Comparison of ENCODE assay signal across 8 mouse cellular contexts in genomic region chr1:74787846-74788245, GRCm38 (mm10). TPM values are rescaled to one million over a fixed set of nuclear protein-coding genes. Genes with fewer than 3 reads are reported as not detected.
DNase-seq lines count a peak whose midpoint lies in the region; ATAC-seq and TF ChIP-seq lines count a peak whose summit lies in the region.

No protein-coding gene starts in this region.

- 7% methylated on average over 7 of the region's 7 CpGs for WGBS in kidney, embryonic 15.5 days
- 6% methylated on average over 7 of the region's 7 CpGs for WGBS in hindbrain, embryonic 14.5 days
- WGBS in midbrain, embryonic 14.5 days: 5% methylated on average over 7 of the region's 7 CpGs
- WGBS in spleen, adult 2 months: 10% methylated on average over 7 of the region's 7 CpGs

- no peak overlapping the region for H3K27ac ChIP-seq in kidney, embryonic 15.5 days
- no peak overlapping the region for H3K27ac ChIP-seq in hindbrain, embryonic 14.5 days
- H3K27ac ChIP-seq in midbrain, embryonic 14.5 days (replicated peaks; ENCODE audit: low read depth, low read length): no peak overlapping the region
- H3K27ac ChIP-seq in spleen, adult 2 months (ENCODE audit: insufficient read depth, low read length): no peak overlapping the region

- no peak overlapping the region for H3K9ac ChIP-seq in kidney, embryonic 15.5 days
- no peak overlapping the region for H3K9ac ChIP-seq in hindbrain, embryonic 14.5 days
- no peak overlapping the region for H3K9ac ChIP-seq in midbrain, embryonic 14.5 days (replicated peaks; ENCODE audit: low read length)

- H3K36me3 ChIP-seq in kidney, embryonic 15.5 days: no peaks in the 10 kb centered on the region
- no peaks in the 10 kb centered on the region for H3K36me3 ChIP-seq in hindbrain, embryonic 14.5 days (replicated peaks; ENCODE audit: control insufficient read depth, insufficient read depth)
- H3K36me3 ChIP-seq in midbrain, embryonic 14.5 days (ENCODE audit: control insufficient read depth, insufficient read depth, low read length): no peaks in the 10 kb centered on the region
- no peaks in the 10 kb centered on the region for H3K36me3 ChIP-seq in spleen, adult 2 months (ENCODE audit: control insufficient read depth, insufficient read depth, low read length)

- TF ChIP-seq POLR2A in spleen, adult 2 months (IDR thresholded peaks at IDR 0.05; ENCODE audit: low read depth, low read length): no peak

- peak; percentile 48; the same call in 1 of the 2 replicates for TF ChIP-seq CTCF in spleen, adult 2 months (IDR thresholded peaks at IDR 0.05; ENCODE audit: extremely low read depth, insufficient read depth, insufficient read length, insufficient replicate concordance)

- ATAC-seq in kidney, embryonic 15.5 days (replicated peaks; ENCODE audit: low FRiP score): no peak; the same call in 1 of the 2 replicates
- ATAC-seq in hindbrain, embryonic 14.5 days (ENCODE audit: low FRiP score): peak; percentile 37
- no peak for ATAC-seq in midbrain, embryonic 14.5 days (ENCODE audit: low FRiP score, low TSS enrichment)

- no peaks in the 10 kb centered on the region for H3K9me3 ChIP-seq in kidney, embryonic 15.5 days (replicated peaks)
- H3K9me3 ChIP-seq in hindbrain, embryonic 14.5 days (ENCODE audit: control insufficient read depth, low read length): no peaks in the 10 kb centered on the region
- no peaks in the 10 kb centered on the region for H3K9me3 ChIP-seq in midbrain, embryonic 14.5 days (ENCODE audit: control insufficient read depth, low read length)

- peaks cover 98% of the 10 kb centered on the region for H3K27me3 ChIP-seq in kidney, embryonic 15.5 days
- H3K27me3 ChIP-seq in hindbrain, embryonic 14.5 days (ENCODE audit: control insufficient read depth, insufficient read depth, low read length): peaks cover 95% of the 10 kb centered on the region
- H3K27me3 ChIP-seq in midbrain, embryonic 14.5 days (ENCODE audit: control insufficient read depth, insufficient read depth, low read length): peaks cover 83% of the 10 kb centered on the region
- peaks cover 12% of the 10 kb centered on the region for H3K27me3 ChIP-seq in spleen, adult 2 months (ENCODE audit: control insufficient read depth, insufficient read depth, low read length)

- no peak overlapping the region for H3K4me2 ChIP-seq in kidney, embryonic 15.5 days
- H3K4me2 ChIP-seq in hindbrain, embryonic 14.5 days (replicated peaks): no peak overlapping the region
- H3K4me2 ChIP-seq in midbrain, embryonic 14.5 days (ENCODE audit: low read length): no peak overlapping the region

- H3K4me1 ChIP-seq in kidney, embryonic 15.5 days: peaks cover 35% of the 10 kb centered on the region
- peaks cover 18% of the 10 kb centered on the region for H3K4me1 ChIP-seq in hindbrain, embryonic 14.5 days (replicated peaks; ENCODE audit: control insufficient read depth, insufficient read depth, low read length)
- H3K4me1 ChIP-seq in midbrain, embryonic 14.5 days (ENCODE audit: control insufficient read depth, insufficient read depth, low read length): peaks cover 21% of the 10 kb centered on the region
- peaks cover 20% of the 10 kb centered on the region for H3K4me1 ChIP-seq in spleen, adult 2 months (ENCODE audit: control insufficient read depth, insufficient read depth, insufficient read length)

- H3K4me3 ChIP-seq in kidney, embryonic 15.5 days (replicated peaks): no peak overlapping the region
- no peak overlapping the region for H3K4me3 ChIP-seq in hindbrain, embryonic 14.5 days (replicated peaks; ENCODE audit: low read length)
- H3K4me3 ChIP-seq in midbrain, embryonic 14.5 days (replicated peaks; ENCODE audit: low read depth, low read length): no peak overlapping the region
- H3K4me3 ChIP-seq in spleen, adult 2 months (ENCODE audit: extremely low read depth, insufficient read depth, insufficient read length): no peak overlapping the region

- peak; percentile 78 for DNase-seq in kidney, adult 18-20 months
- peak; percentile 85 for DNase-seq in brain, adult 2 months (ENCODE audit: low read depth, low spot score)
- DNase-seq in fibroblast of lung, adult 2 months (ENCODE audit: low read depth): peak; percentile 42
- peak; percentile 89 for DNase-seq in hindbrain, embryonic 14.5 days (ENCODE audit: low spot score)
- peak; percentile 72 to 78 for DNase-seq in layer of hippocampus, postnatal 36 days
- DNase-seq in midbrain, embryonic 14.5 days: peak; percentile 93
- DNase-seq in spleen, adult 2 months (ENCODE audit: low read depth in 1 of 2, low spot score in 2 of 2): peak; percentile 41 to 77

RNA-seq across cellular contexts. Expression of gene Wnt10a, which starts 3.5 kb away (rescaled TPM):
- 0.43 and 0.89 TPM in 2 replicates for polyA plus RNA-seq in kidney, embryonic 15.5 days (2015; fragmentation: Nextera tagmentation; extraction: Ambion mirVana)
- polyA plus RNA-seq in hindbrain, embryonic 14.5 days (2014; fragmentation: Nextera tagmentation; extraction: Ambion mirVana): 0.13 and 0.21 TPM in 2 replicates
- total RNA-seq in layer of hippocampus, postnatal 36 days (2021): 1 to 10 TPM; 1.8 to 2.6 TPM
- 0.11 and 0.36 TPM in 2 replicates for polyA plus RNA-seq in midbrain, embryonic 14.5 days (2014; fragmentation: Nextera tagmentation; extraction: Ambion mirVana)
- polyA plus RNA-seq in spleen, adult 2 months (2012; rRNA removed): 3.1 and 3.2 TPM in 2 replicates

RNA-seq across cellular contexts. Expression of gene Wnt6, which starts 16.2 kb away (rescaled TPM):
- 2.0 and 2.3 TPM in 2 replicates for polyA plus RNA-seq in kidney, embryonic 15.5 days (2015; fragmentation: Nextera tagmentation; extraction: Ambion mirVana)
- polyA plus RNA-seq in hindbrain, embryonic 14.5 days (2014; fragmentation: Nextera tagmentation; extraction: Ambion mirVana): 4.4 TPM in 2 replicates
- total RNA-seq in layer of hippocampus, postnatal 36 days (2021): under 1 TPM; 0.30 to 0.81 TPM
- polyA plus RNA-seq in midbrain, embryonic 14.5 days (2014; fragmentation: Nextera tagmentation; extraction: Ambion mirVana): 2.7 TPM in 1 of 2 replicates, not detected in the other
- 1.9 and 2.0 TPM in 2 replicates for polyA plus RNA-seq in spleen, adult 2 months (2012; rRNA removed)

RNA-seq across cellular contexts. Expression of gene Prkag3, which starts 38.8 kb away (rescaled TPM):
- 0.44 and 0.73 TPM in 2 replicates for polyA plus RNA-seq in kidney, embryonic 15.5 days (2015; fragmentation: Nextera tagmentation; extraction: Ambion mirVana)
- not detected in 2 replicates for polyA plus RNA-seq in hindbrain, embryonic 14.5 days (2014; fragmentation: Nextera tagmentation; extraction: Ambion mirVana)
- not detected for total RNA-seq in layer of hippocampus, postnatal 36 days (2021)
- not detected in 2 replicates for polyA plus RNA-seq in midbrain, embryonic 14.5 days (2014; fragmentation: Nextera tagmentation; extraction: Ambion mirVana)
- polyA plus RNA-seq in spleen, adult 2 months (2012; rRNA removed): 0.06 and 0.18 TPM in 2 replicates

Comparison
In these comparisons a context has a peak if more than half of its experiments do, and no peak if none do; other contexts are left out.
1. DNase-seq: peak in every context shown above with its lines; median percentile 93 in midbrain, embryonic 14.5 days; 89 in hindbrain, embryonic 14.5 days; 85 in brain, adult 2 months; 78 in kidney, adult 18-20 months; 75 in layer of hippocampus, postnatal 36 days; 59 in spleen, adult 2 months; 42 in fibroblast of lung, adult 2 months.